Mouse (Mus musculus) layer of hippocampus, postnatal 10 days (tissue): ENCODE measurements around the gene Zp1. TPM values are rescaled to one million over a fixed set of nuclear protein-coding genes. Genes with fewer than 3 reads are reported as not detected.

Experiments used
- DNase-seq, 2 experiments: peaks; one replicate each; pipeline ENCODE4 v3.0.0; 2021; ENCODE audit warnings: low spot score in 2 of 2
- total RNA-seq, 2 experiments: library from RNA; stranded (reverse); gene quantifications; 2 replicates each; pipeline ENCODE4 v1.2.3; 2021

The Zp1 gene
- total RNA-seq, 2 experiments from 2014 or later, result not detected

GRCm38 (mm10) chr19:10880085-10880974 is 40.1 kb downstream of the Zp1 start:
- DNase-seq, result peak in 1 of 2 experiments; percentile 60

DNA sequence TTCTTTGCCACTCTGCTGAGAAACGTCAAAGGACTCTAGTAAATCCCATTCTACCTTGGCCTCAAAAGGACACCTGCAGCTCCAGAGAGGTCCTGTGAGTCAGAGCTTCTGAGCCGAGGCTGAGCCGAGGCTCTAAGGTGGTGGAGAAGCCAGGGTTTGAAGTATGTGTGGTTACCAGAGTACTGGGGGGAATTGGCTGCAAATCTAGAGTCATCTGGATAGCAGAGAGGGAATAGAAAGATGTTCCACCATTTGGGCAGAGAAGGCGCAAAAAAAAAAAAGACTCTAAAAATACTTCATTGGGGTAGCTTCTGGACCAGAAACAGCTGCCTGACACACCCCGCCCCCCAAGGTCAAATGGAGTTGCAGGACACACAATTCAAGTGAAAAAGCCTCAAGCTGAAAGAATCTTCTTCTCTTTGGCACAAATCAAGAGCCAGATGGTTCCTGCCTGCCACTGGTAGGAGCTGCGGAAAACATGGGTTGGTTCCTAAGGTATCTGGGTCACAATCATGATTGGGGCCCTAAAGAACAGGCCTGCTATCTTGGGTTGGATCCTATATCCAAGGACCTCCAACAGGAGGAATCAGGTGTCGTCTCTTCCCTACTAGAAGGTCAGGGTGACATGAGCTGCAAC is 42.1 kb downstream of the Zp1 start:
- DNase-seq, result no peak

DNA sequence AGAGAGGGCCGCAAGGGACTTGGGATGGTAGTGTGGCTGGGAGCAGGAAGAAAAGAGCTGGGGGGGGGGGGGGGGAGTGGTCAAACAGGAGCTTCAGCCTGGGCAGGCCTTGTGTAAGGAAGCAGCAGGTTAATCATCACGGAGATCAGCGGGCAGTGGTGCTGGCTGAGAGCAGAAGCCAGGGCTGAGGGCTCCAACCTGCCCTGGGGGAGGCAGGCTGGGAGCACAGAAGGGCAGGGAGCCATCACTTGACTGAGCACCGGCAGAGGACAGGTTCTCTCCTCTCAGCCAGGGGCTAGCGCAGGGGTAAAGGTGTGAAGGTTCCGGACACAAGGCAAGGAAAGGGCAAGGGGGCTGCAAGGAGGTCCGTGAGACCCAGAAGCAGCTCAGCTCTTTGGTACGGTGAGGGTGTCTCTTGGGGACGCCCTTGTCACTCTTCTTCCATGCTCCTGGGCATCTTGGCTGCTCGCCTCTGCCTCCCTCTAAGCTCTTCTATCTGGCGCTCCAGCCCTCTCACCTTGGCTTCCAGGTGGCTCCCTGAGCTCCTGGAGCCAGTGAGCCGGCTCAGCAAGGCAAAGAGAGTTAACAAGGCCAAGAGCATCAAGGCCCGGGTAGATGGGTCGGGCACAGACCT is 49.0 kb downstream of the Zp1 start:
- DNase-seq, result no peak

DNA sequence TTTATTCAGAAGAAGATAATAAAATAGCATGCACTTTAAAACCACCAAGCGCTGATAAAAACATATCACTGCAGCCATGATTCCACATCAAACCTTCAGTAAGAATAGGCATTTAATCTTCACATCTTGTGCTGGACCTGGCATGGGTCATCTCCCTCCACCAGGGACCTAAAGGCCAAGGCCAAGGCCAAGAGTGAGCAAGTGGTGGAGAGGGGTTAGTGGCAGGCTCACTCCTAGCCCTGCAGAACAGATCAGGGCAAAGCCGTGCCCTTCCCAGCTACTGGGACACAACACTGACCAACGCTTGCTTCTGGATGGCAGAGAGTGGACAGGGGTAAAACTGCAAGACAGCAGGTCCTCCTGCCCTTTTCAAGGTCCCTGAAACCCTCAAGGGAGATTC is 49.8 kb downstream of the Zp1 start:
- DNase-seq, result no peak

- no peak for DNase-seq
Observed at GRCm38 (mm10) chr19:10869886-10870527, 50.4 kb downstream of the Zp1 start, which contains the start of gene Tmem132a. Gene Tmem132a (minus strand): TSS chr19:10869940.

GRCm38 (mm10) chr19:10869241-10869885 is 51.1 kb downstream of the Zp1 start:
- DNase-seq, result peak; percentile 80 to 88

GRCm38 (mm10) chr19:10868623-10869141 is 51.8 kb downstream of the Zp1 start:
- DNase-seq, result no peak

DNA sequence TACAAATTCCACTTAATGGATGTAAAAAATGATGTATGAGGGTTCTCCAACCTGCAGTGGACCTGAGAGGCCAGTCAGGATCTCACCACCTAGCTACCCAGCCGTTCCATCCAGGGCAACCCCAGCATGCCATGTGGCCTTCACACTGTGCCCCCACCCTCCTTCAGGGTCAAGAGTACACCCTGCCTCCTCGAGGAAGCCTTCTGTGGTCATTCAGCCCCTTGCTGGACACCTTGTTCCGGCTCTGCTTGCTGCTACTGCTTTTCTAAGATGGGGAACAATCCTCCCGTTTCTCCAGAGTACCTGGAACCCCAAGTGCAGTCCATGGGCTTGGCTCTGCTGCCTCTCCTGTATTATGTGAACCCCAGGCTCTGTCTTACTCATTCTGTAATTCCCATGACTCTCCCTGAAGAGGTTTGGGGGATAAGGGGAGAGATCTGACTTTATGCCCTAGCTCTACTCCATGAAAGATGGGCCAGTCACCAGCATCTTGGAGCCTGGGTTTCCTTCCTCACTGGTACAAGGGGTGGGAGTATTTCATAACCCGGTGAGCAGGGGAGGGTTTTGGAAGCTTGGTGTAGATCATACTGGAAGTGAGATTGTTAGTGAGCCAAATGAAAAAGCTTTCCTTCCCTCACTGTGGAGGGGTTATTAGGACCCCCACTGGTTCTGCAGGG is 52.3 kb downstream of the Zp1 start:
- DNase-seq, result no peak

- no peak for DNase-seq
Observed at GRCm38 (mm10) chr19:10866351-10866750, 54.1 kb downstream of the Zp1 start.

Other genes starting within 250 kb of the Zp1 start
- gene Pga5, start 242.6 kb downstream of the Zp1 start, total RNA-seq, result not detected
- gene Vps37c, start 231.9 kb downstream of the Zp1 start, total RNA-seq, result 10 to 100 TPM; 24.6 to 26.9 TPM
- under 1 TPM; 0.29 to 0.32 TPM for gene Cd5, start 181.6 kb downstream of the Zp1 start, total RNA-seq
- gene Cd6, start 90.6 kb downstream of the Zp1 start, total RNA-seq, result not detected
- 1 to 10 TPM; 1.1 to 1.5 TPM for gene Slc15a3, start 80.9 kb downstream of the Zp1 start, total RNA-seq
- 100 to 1,000 TPM; 250 to 259 TPM for gene Tmem132a, start 50.7 kb downstream of the Zp1 start, total RNA-seq
- gene Tmem109, start 38.6 kb downstream of the Zp1 start, total RNA-seq, result 10 to 100 TPM; 36.4 to 37.3 TPM
- 100 to 1,000 TPM; 191 to 208 TPM for gene Prpf19, start 25.4 kb downstream of the Zp1 start, total RNA-seq
- gene Ptgdr2, start 16.5 kb upstream of the Zp1 start, total RNA-seq, result under 1 TPM; 0.29 to 0.39 TPM
- gene Ccdc86, start 28.6 kb upstream of the Zp1 start, total RNA-seq, result 1 to 10 TPM; 9.3 to 9.9 TPM
- not detected for gene Ms4a10, start 54.0 kb upstream of the Zp1 start, total RNA-seq
- gene Ms4a15, start 72.6 kb upstream of the Zp1 start, total RNA-seq, result not detected
- gene Ms4a18, start 97.4 kb upstream of the Zp1 start, total RNA-seq, result not detected
- gene Ms4a8a, start 160.5 kb upstream of the Zp1 start, total RNA-seq, result not detected
- not detected for gene 1700017D01Rik, start 210.2 kb upstream of the Zp1 start, total RNA-seq
- gene 1700025F22Rik, start 244.7 kb upstream of the Zp1 start, total RNA-seq, result not detected